Comparison of ENCODE assay signal across 21 mouse cellular contexts in the genomic region with DNA sequence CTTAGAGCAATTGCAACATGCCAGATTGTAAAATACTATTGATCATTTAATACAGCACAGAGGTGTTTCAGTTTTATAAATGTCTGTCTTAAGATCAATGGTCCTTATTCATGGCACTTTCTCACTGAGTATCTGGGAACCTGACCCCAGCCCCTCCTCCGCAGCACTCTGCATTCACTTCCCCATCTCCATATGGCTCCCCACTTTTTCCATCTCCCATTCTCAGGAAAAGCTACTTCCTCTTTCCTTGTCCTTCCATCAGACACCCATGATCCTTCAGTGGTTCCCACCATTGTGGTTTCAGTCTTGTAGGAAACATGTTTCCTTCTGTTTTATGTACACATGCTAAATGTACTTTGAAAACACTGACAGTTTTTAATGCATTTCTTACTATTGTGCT.
"Had no signal": no experiment of that assay in that cellular context is flagged by ENCODE, and none has a peak within 500 bp of the region (broad histone marks: within the 10 kb centered on the region; RNA-seq: fewer than 3 reads in every experiment).

No protein-coding gene starts in this region.

- H3K36me3 ChIP-seq: midbrain, embryonic 10.5 days; midbrain, embryonic 13.5 days; midbrain, embryonic 15.5 days; neural tube, embryonic 13.5 days; neural tube, embryonic 15.5 days; stomach, embryonic 15.5 days had no signal

- H3K27ac ChIP-seq: liver, embryonic 14.5 days; midbrain, embryonic 10.5 days; midbrain, embryonic 13.5 days; midbrain, embryonic 15.5 days; neural tube, embryonic 13.5 days; neural tube, embryonic 15.5 days; stomach, embryonic 15.5 days; stomach, postnatal 0 days had no signal

- H3K9me3 ChIP-seq: midbrain, embryonic 10.5 days; midbrain, embryonic 13.5 days; midbrain, embryonic 15.5 days; neural tube, embryonic 13.5 days; neural tube, embryonic 15.5 days; stomach, embryonic 15.5 days had no signal

- DNase-seq: lung, adult 18-20 months; lung, embryonic 14.5 days; lung, postnatal 10 days; lung, postnatal 4 days; retina, postnatal 1 day; right cerebral cortex, adult 18-20 months; right cerebral cortex, postnatal 25 days; right cerebral cortex, postnatal 4 days; spleen, adult 18-20 months; thymus, adult 2 months; thymus, postnatal 14 days; thymus, postnatal 4 days had no signal

- ATAC-seq: midbrain, embryonic 13.5 days; midbrain, embryonic 15.5 days had no signal

- H3K9ac ChIP-seq: liver, embryonic 14.5 days; lung, embryonic 14.5 days; midbrain, embryonic 13.5 days; midbrain, embryonic 15.5 days; neural tube, embryonic 13.5 days; neural tube, embryonic 15.5 days; stomach, embryonic 15.5 days had no signal

- H3K4me3 ChIP-seq: midbrain, embryonic 10.5 days; midbrain, embryonic 13.5 days; midbrain, embryonic 15.5 days; myocyte; neural tube, embryonic 13.5 days; neural tube, embryonic 15.5 days; stomach, embryonic 15.5 days had no signal

- H3K4me2 ChIP-seq: lung, embryonic 14.5 days; midbrain, embryonic 13.5 days; midbrain, embryonic 15.5 days; neural tube, embryonic 13.5 days; neural tube, embryonic 15.5 days; stomach, embryonic 15.5 days had no signal

- H3K27me3 ChIP-seq: midbrain, embryonic 13.5 days; midbrain, embryonic 15.5 days; neural tube, embryonic 13.5 days; neural tube, embryonic 15.5 days; stomach, embryonic 15.5 days had no signal
